Mouse (Mus musculus): ENCODE data around the gene Ndufa6. TPM values are rescaled to one million over a fixed set of nuclear protein-coding genes. Genes with fewer than 3 reads are reported as not detected.

Ndufa6 gene
- polyA plus RNA-seq, 1 experiment from 2014 or later = 432 TPM

GRCm38 (mm10) chr15:82322195-82322594 lies 31.9 kb downstream of the Ndufa6 start:
- Histone ChIP-seq H3K36me3 (ENCODE audit: control insufficient read depth, insufficient read depth, low read length) (no peaks in the 10 kb centered on the region), H3K4me2 (ENCODE audit: low read depth, low read length) (no peak overlapping the region), H3K27ac (ENCODE audit: low read depth, low read length) (no peak overlapping the region), H3K9me3 (ENCODE audit: control insufficient read depth, low read length) (no peaks in the 10 kb centered on the region), H3K4me3 (ENCODE audit: low read depth, low read length) (no peak overlapping the region), H3K27me3 (ENCODE audit: control insufficient read depth, insufficient read depth, low read length) (no peaks in the 10 kb centered on the region), H3K9ac (replicated peaks; ENCODE audit: low read depth, low read length) (no peak overlapping the region), H3K4me1 (ENCODE audit: control insufficient read depth, insufficient read depth, low read length) (no peaks in the 10 kb centered on the region)
- 80% methylated on average over 8 of the region's 8 CpGs for WGBS
- no peak for ATAC-seq (ENCODE audit: low read depth)

- 69% methylated on average over 1 of the region's 1 CpGs for WGBS
Observed at GRCm38 (mm10) chr15:82319613-82320012, 34.5 kb downstream of the Ndufa6 start.

GRCm38 (mm10) chr15:82317839-82318238 lies 36.3 kb downstream of the Ndufa6 start:
- no peaks in the 10 kb centered on the region for H3K4me1 ChIP-seq (ENCODE audit: control insufficient read depth, insufficient read depth, low read length)
- no peaks in the 10 kb centered on the region for H3K27me3 ChIP-seq (ENCODE audit: control insufficient read depth, insufficient read depth, low read length)
- H3K27ac ChIP-seq (ENCODE audit: low read depth, low read length) = no peak overlapping the region
- H3K36me3 ChIP-seq (ENCODE audit: control insufficient read depth, insufficient read depth, low read length) = no peaks in the 10 kb centered on the region
- no peak overlapping the region for H3K4me3 ChIP-seq (ENCODE audit: low read depth, low read length)
- no peak overlapping the region for H3K9ac ChIP-seq (replicated peaks; ENCODE audit: low read depth, low read length)
- 88% methylated on average over 6 of the region's 6 CpGs for WGBS
- no peaks in the 10 kb centered on the region for H3K9me3 ChIP-seq (ENCODE audit: control insufficient read depth, low read length)
- H3K4me2 ChIP-seq (ENCODE audit: low read depth, low read length) = no peak overlapping the region
- ATAC-seq (ENCODE audit: low read depth) = no peak

More at GRCm38 (mm10) chr15:82319613-82320012, 34.5 kb downstream of the Ndufa6 start:
- no peaks in the 10 kb centered on the region for H3K36me3 ChIP-seq (ENCODE audit: control insufficient read depth, insufficient read depth, low read length)
- no peak overlapping the region for H3K4me2 ChIP-seq (ENCODE audit: low read depth, low read length)
- no peaks in the 10 kb centered on the region for H3K4me1 ChIP-seq (ENCODE audit: control insufficient read depth, insufficient read depth, low read length)
- no peak overlapping the region for H3K4me3 ChIP-seq (ENCODE audit: low read depth, low read length)
- H3K27ac ChIP-seq (ENCODE audit: low read depth, low read length) = no peak overlapping the region
- no peaks in the 10 kb centered on the region for H3K27me3 ChIP-seq (ENCODE audit: control insufficient read depth, insufficient read depth, low read length)
- H3K9me3 ChIP-seq (ENCODE audit: control insufficient read depth, low read length) = no peaks in the 10 kb centered on the region
- H3K9ac ChIP-seq (replicated peaks; ENCODE audit: low read depth, low read length) = no peak overlapping the region
- no peak for ATAC-seq (ENCODE audit: low read depth)

GRCm38 (mm10) chr15:82308416-82308815 lies 45.7 kb downstream of the Ndufa6 start:
- no peaks in the 10 kb centered on the region for H3K27me3 ChIP-seq (ENCODE audit: control insufficient read depth, insufficient read depth, low read length)
- H3K27ac ChIP-seq (ENCODE audit: low read depth, low read length) = no peak overlapping the region
- H3K4me2 ChIP-seq (ENCODE audit: low read depth, low read length) = no peak overlapping the region
- H3K36me3 ChIP-seq (ENCODE audit: control insufficient read depth, insufficient read depth, low read length) = no peaks in the 10 kb centered on the region
- no peak overlapping the region for H3K4me3 ChIP-seq (ENCODE audit: low read depth, low read length)
- 80% methylated on average over 3 of the region's 3 CpGs for WGBS
- no peak overlapping the region for H3K9ac ChIP-seq (replicated peaks; ENCODE audit: low read depth, low read length)
- no peaks in the 10 kb centered on the region for H3K4me1 ChIP-seq (ENCODE audit: control insufficient read depth, insufficient read depth, low read length)
- H3K9me3 ChIP-seq (ENCODE audit: control insufficient read depth, low read length) = no peaks in the 10 kb centered on the region
- ATAC-seq (ENCODE audit: low read depth) = no peak

DNA sequence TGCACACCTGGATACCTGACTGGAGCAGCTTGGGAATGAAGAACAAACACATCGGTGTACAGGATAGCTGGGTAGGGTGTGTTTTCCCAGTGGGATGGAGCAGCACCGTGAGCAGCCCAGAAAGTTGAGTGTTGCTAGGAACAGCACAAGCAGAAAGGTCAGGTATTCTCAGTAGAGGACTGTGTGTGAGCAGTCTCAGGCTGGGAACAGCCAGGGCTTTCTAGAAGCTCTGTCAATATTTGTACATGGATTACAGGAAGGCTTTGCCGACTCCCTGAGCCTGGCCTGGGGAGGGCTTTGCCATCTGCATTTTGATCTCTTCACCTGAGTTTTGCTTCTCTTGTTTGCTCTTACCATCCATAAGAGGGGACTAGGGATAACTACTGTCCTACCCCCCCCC lies 47.0 kb downstream of the Ndufa6 start:
- Histone ChIP-seq H3K27me3 (ENCODE audit: control insufficient read depth, insufficient read depth, low read length) (no peaks in the 10 kb centered on the region), H3K4me2 (ENCODE audit: low read depth, low read length) (no peak overlapping the region), H3K9me3 (ENCODE audit: control insufficient read depth, low read length) (no peaks in the 10 kb centered on the region), H3K4me3 (ENCODE audit: low read depth, low read length) (no peak overlapping the region), H3K4me1 (ENCODE audit: control insufficient read depth, insufficient read depth, low read length) (no peaks in the 10 kb centered on the region), H3K36me3 (ENCODE audit: control insufficient read depth, insufficient read depth, low read length) (no peaks in the 10 kb centered on the region), H3K27ac (ENCODE audit: low read depth, low read length) (no peak overlapping the region), H3K9ac (replicated peaks; ENCODE audit: low read depth, low read length) (no peak overlapping the region)
- no peak for ATAC-seq (ENCODE audit: low read depth)
- 83% methylated on average over 3 of the region's 3 CpGs for WGBS

Small RNA genes lying within 50 kb of the gene (microRNA-seq; reads per million reads assigned to microRNA genes)
- not detected for gene Mir7684

Other genes with a start within 250 kb of the Ndufa6 start
- 12.7 and 12.8 TPM in 2 replicates for gene Ccdc134, start 226.4 kb downstream of the Ndufa6 start, polyA plus RNA-seq (2014; fragmentation: Nextera tagmentation; extraction: Ambion mirVana)
- gene Srebf2, start 207.1 kb downstream of the Ndufa6 start, polyA plus RNA-seq (2014; fragmentation: Nextera tagmentation; extraction: Ambion mirVana) = 141 and 164 TPM in 2 replicates
- gene Shisa8, start 141.5 kb downstream of the Ndufa6 start, polyA plus RNA-seq (2014; fragmentation: Nextera tagmentation; extraction: Ambion mirVana) = 2.9 and 6.9 TPM in 2 replicates
- gene Tnfrsf13c, start 130.0 kb downstream of the Ndufa6 start, polyA plus RNA-seq (2014; fragmentation: Nextera tagmentation; extraction: Ambion mirVana) = 0.32 and 1.4 TPM in 2 replicates
- 11.2 and 12.0 TPM in 2 replicates for gene Cenpm, start 109.6 kb downstream of the Ndufa6 start, polyA plus RNA-seq (2014; fragmentation: Nextera tagmentation; extraction: Ambion mirVana)
- 6.5 and 13.3 TPM in 2 replicates for gene 1500009C09Rik, start 101.9 kb downstream of the Ndufa6 start, polyA plus RNA-seq (2014; fragmentation: Nextera tagmentation; extraction: Ambion mirVana)
- 395 and 439 TPM in 2 replicates for gene Sept3, start 79.4 kb downstream of the Ndufa6 start, polyA plus RNA-seq (2014; fragmentation: Nextera tagmentation; extraction: Ambion mirVana)
- gene Wbp2nl, start 55.4 kb downstream of the Ndufa6 start, polyA plus RNA-seq (2014; fragmentation: Nextera tagmentation; extraction: Ambion mirVana) = 0.28 TPM in 1 of 2 replicates, not detected in the other
- 27.1 and 34.9 TPM in 2 replicates for gene Naga, start 15.4 kb downstream of the Ndufa6 start, polyA plus RNA-seq (2014; fragmentation: Nextera tagmentation; extraction: Ambion mirVana)
- gene Pheta2, start 15.4 kb downstream of the Ndufa6 start, polyA plus RNA-seq (2014; fragmentation: Nextera tagmentation; extraction: Ambion mirVana) = 0.87 and 2.4 TPM in 2 replicates
- gene Smdt1, start 15.4 kb downstream of the Ndufa6 start, polyA plus RNA-seq (2014; fragmentation: Nextera tagmentation; extraction: Ambion mirVana) = 351 and 392 TPM in 2 replicates
- gene Cyp2d22, start 25.9 kb upstream of the Ndufa6 start, polyA plus RNA-seq (2014; fragmentation: Nextera tagmentation; extraction: Ambion mirVana) = 0.99 and 1.8 TPM in 2 replicates
- gene Cyp2d11, start 39.7 kb upstream of the Ndufa6 start, polyA plus RNA-seq (2014; fragmentation: Nextera tagmentation; extraction: Ambion mirVana) = not detected in 2 replicates
- not detected in 2 replicates for gene Cyp2d10, start 52.9 kb upstream of the Ndufa6 start, polyA plus RNA-seq (2014; fragmentation: Nextera tagmentation; extraction: Ambion mirVana)
- gene Cyp2d9, start 79.1 kb upstream of the Ndufa6 start, polyA plus RNA-seq (2014; fragmentation: Nextera tagmentation; extraction: Ambion mirVana) = not detected in 2 replicates
- gene Cyp2d12, start 200.8 kb upstream of the Ndufa6 start, polyA plus RNA-seq (2014; fragmentation: Nextera tagmentation; extraction: Ambion mirVana) = not detected in 2 replicates

Measured in neural tube, embryonic 14.5 days (tissue).